8 mouse cellular contexts compared by ENCODE assay signal in genomic region chr17:47831772-47832171, GRCm38 (mm10). TPM values are rescaled to one million over a fixed set of nuclear protein-coding genes. Genes with fewer than 3 reads are reported as not detected.
DNase-seq lines count a peak whose midpoint lies in the region; ATAC-seq and TF ChIP-seq lines count a peak whose summit lies in the region.

No protein-coding gene starts in this region.

- H3K4me3 ChIP-seq in lung, embryonic 14.5 days (ENCODE audit: low read depth, low read length), result peak overlapping the region; percentile 90
- H3K4me3 ChIP-seq in forebrain, embryonic 15.5 days, result no peak overlapping the region
- H3K4me3 ChIP-seq in limb, embryonic 13.5 days, result peak overlapping the region; percentile 93
- peak overlapping the region; percentile 85 for H3K4me3 ChIP-seq in stomach, embryonic 14.5 days (ENCODE audit: low read depth, low read length)

- H3K27me3 ChIP-seq in lung, embryonic 14.5 days (ENCODE audit: insufficient read depth, low read length), result no peaks in the 10 kb centered on the region
- peaks cover 40% of the 10 kb centered on the region for H3K27me3 ChIP-seq in forebrain, embryonic 15.5 days
- peaks cover 22% of the 10 kb centered on the region for H3K27me3 ChIP-seq in limb, embryonic 13.5 days
- no peaks in the 10 kb centered on the region for H3K27me3 ChIP-seq in stomach, embryonic 14.5 days (ENCODE audit: control insufficient read depth, insufficient read depth, low read length)

- DNase-seq in lung, embryonic 14.5 days, result no peak
- DNase-seq in lung, postnatal 4 days, result no peak
- no peak for DNase-seq in left cerebral cortex, postnatal 14 days (ENCODE audit: low spot score in 2 of 2)
- no peak for DNase-seq in layer of hippocampus, postnatal 25 days (ENCODE audit: extremely low spot score in 1 of 2, low spot score in 1 of 2)
- no peak for DNase-seq in layer of hippocampus, postnatal 10 days (ENCODE audit: low spot score in 2 of 2)

- H3K4me2 ChIP-seq in lung, embryonic 14.5 days, result peak overlapping the region; percentile 75
- peak overlapping the region; percentile 96; the same call in 1 of the 2 replicates for H3K4me2 ChIP-seq in forebrain, embryonic 15.5 days (replicated peaks)
- peak overlapping the region; percentile 93 for H3K4me2 ChIP-seq in limb, embryonic 13.5 days (replicated peaks)
- H3K4me2 ChIP-seq in stomach, embryonic 14.5 days (replicated peaks; ENCODE audit: low read depth, low read length), result peak overlapping the region; percentile 71

- H3K4me1 ChIP-seq in lung, embryonic 14.5 days (ENCODE audit: insufficient read depth), result peaks cover 15% of the 10 kb centered on the region; the same call in 1 of the 2 replicates
- peaks cover 29% of the 10 kb centered on the region for H3K4me1 ChIP-seq in forebrain, embryonic 15.5 days
- H3K4me1 ChIP-seq in limb, embryonic 13.5 days, result peaks cover 58% of the 10 kb centered on the region
- peaks cover 25% of the 10 kb centered on the region; the same call in 1 of the 2 replicates for H3K4me1 ChIP-seq in stomach, embryonic 14.5 days (ENCODE audit: control insufficient read depth, insufficient read depth, low read length)

- peak overlapping the region; percentile 79 for H3K9ac ChIP-seq in lung, embryonic 14.5 days
- no peak overlapping the region for H3K9ac ChIP-seq in forebrain, embryonic 15.5 days (replicated peaks)
- peak overlapping the region; percentile 93 for H3K9ac ChIP-seq in limb, embryonic 13.5 days
- H3K9ac ChIP-seq in stomach, embryonic 14.5 days (replicated peaks; ENCODE audit: low read depth, low read length), result peak overlapping the region; percentile 73; the same call in 1 of the 2 replicates

- 36% methylated on average over 5 of the region's 5 CpGs for WGBS in lung, embryonic 14.5 days
- 46% methylated on average over 5 of the region's 5 CpGs for WGBS in forebrain, embryonic 15.5 days
- 28% methylated on average over 5 of the region's 5 CpGs for WGBS in limb, embryonic 13.5 days
- WGBS in stomach, embryonic 14.5 days, result 40% methylated on average over 5 of the region's 5 CpGs

- no peak for ATAC-seq in lung, embryonic 14.5 days (ENCODE audit: insufficient read depth)
- ATAC-seq in forebrain, embryonic 15.5 days (replicated peaks), result no peak
- ATAC-seq in limb, embryonic 13.5 days (ENCODE audit: low FRiP score, low read depth), result no peak; the same call in 1 of the 2 replicates
- ATAC-seq in stomach, embryonic 14.5 days (ENCODE audit: insufficient number of reproducible peaks, insufficient read depth, low FRiP score, low read depth), result no peak

- peaks cover 5% of the 10 kb centered on the region; the same call in 1 of the 2 replicates for H3K9me3 ChIP-seq in lung, embryonic 14.5 days (ENCODE audit: low read depth, low read length)
- no peaks in the 10 kb centered on the region for H3K9me3 ChIP-seq in forebrain, embryonic 15.5 days
- peaks cover 5% of the 10 kb centered on the region; the same call in 1 of the 2 replicates for H3K9me3 ChIP-seq in limb, embryonic 13.5 days
- H3K9me3 ChIP-seq in stomach, embryonic 14.5 days (ENCODE audit: control insufficient read depth, low read depth, low read length), result no peaks in the 10 kb centered on the region

- peaks cover 36% of the 10 kb centered on the region for H3K36me3 ChIP-seq in lung, embryonic 14.5 days (ENCODE audit: insufficient read depth)
- H3K36me3 ChIP-seq in forebrain, embryonic 15.5 days, result no peaks in the 10 kb centered on the region
- peaks cover 42% of the 10 kb centered on the region for H3K36me3 ChIP-seq in limb, embryonic 13.5 days
- peaks cover 6% of the 10 kb centered on the region for H3K36me3 ChIP-seq in stomach, embryonic 14.5 days (ENCODE audit: control insufficient read depth, insufficient read depth, low read length)

- H3K27ac ChIP-seq in lung, embryonic 14.5 days (ENCODE audit: low read depth), result peak overlapping the region; percentile 94
- H3K27ac ChIP-seq in forebrain, embryonic 15.5 days (replicated peaks), result no peak overlapping the region
- H3K27ac ChIP-seq in limb, embryonic 13.5 days, result peak overlapping the region; percentile 96
- peak overlapping the region; percentile 85 for H3K27ac ChIP-seq in stomach, embryonic 14.5 days (ENCODE audit: low read length)

- TF ChIP-seq CTCF in lung, embryonic 14.5 days (IDR thresholded peaks at IDR 0.05; ENCODE audit: low read depth), result no peak

- intact Hi-C loops in left cerebral cortex, postnatal 14 days (cut with DNase I), result no loop called here

RNA-seq across cellular contexts. Expression of gene Mdfi, which starts 2.7 kb away (rescaled TPM):
- polyA plus RNA-seq in lung, embryonic 14.5 days (2014; fragmentation: Nextera tagmentation; extraction: Ambion mirVana), result 38.8 and 43.6 TPM in 2 replicates
- 2.5 and 2.7 TPM in 2 replicates for polyA plus RNA-seq in forebrain, embryonic 15.5 days (2015; fragmentation: Nextera tagmentation; extraction: Ambion mirVana)
- 30.9 and 33.9 TPM in 2 replicates for polyA plus RNA-seq in limb, embryonic 13.5 days (2015; fragmentation: Nextera tagmentation; extraction: Ambion mirVana)
- polyA plus RNA-seq in stomach, embryonic 14.5 days (2014; fragmentation: Nextera tagmentation; extraction: Ambion mirVana), result 31.8 and 32.0 TPM in 2 replicates
- total RNA-seq in left cerebral cortex, postnatal 14 days (2021), result 1 to 10 TPM in 1 of 2 experiments, under 1 TPM in 1; 0.77 to 1.6 TPM
- 1 to 10 TPM; 1.4 to 1.5 TPM for total RNA-seq in layer of hippocampus, postnatal 25 days (2021)
- 1 to 10 TPM; 1.3 to 2.0 TPM for total RNA-seq in layer of hippocampus, postnatal 10 days (2021)
